ENCODE assay signal across 33 mouse cellular contexts in genomic region chr6:136358471-136358870, GRCm38 (mm10). TPM values are rescaled to one million over a fixed set of nuclear protein-coding genes. Genes with fewer than 3 reads are reported as not detected.
"Had no signal": no experiment of that assay in that cellular context is flagged by ENCODE, and none has a peak within 500 bp of the region (broad histone marks: within the 10 kb centered on the region; RNA-seq: fewer than 3 reads in every experiment).

No protein-coding gene starts in this region.

- H3K27me3 ChIP-seq: limb, embryonic 12.5 days; liver, embryonic 12.5 days; liver, embryonic 15.5 days; lung, embryonic 15.5 days; midbrain, embryonic 12.5 days; midbrain, embryonic 15.5 days; neural tube, embryonic 13.5 days; stomach, embryonic 15.5 days had no signal

- H3K27ac ChIP-seq: left cerebral cortex, adult 2 months; limb, embryonic 12.5 days; liver, embryonic 12.5 days; liver, embryonic 15.5 days; lung, embryonic 15.5 days; midbrain, embryonic 12.5 days; midbrain, embryonic 15.5 days; neural tube, embryonic 13.5 days; stomach, embryonic 15.5 days had no signal

- ATAC-seq: inflammation-experienced regulatory T-cells, adult 6 months; intestine, embryonic 16.5 days; liver, embryonic 12.5 days; midbrain, embryonic 15.5 days had no signal

- H3K36me3 ChIP-seq: limb, embryonic 12.5 days; liver, embryonic 12.5 days; liver, embryonic 15.5 days; lung, embryonic 15.5 days; midbrain, embryonic 12.5 days; midbrain, embryonic 15.5 days; neural tube, embryonic 13.5 days; stomach, embryonic 15.5 days had no signal

- H3K4me2 ChIP-seq: limb, embryonic 12.5 days; liver, embryonic 12.5 days; liver, embryonic 15.5 days; lung, embryonic 15.5 days; midbrain, embryonic 12.5 days; midbrain, embryonic 15.5 days; neural tube, embryonic 13.5 days; stomach, embryonic 15.5 days had no signal

- H3K4me3 ChIP-seq: left cerebral cortex, adult 2 months; limb, embryonic 12.5 days; liver, embryonic 12.5 days; liver, embryonic 15.5 days; lung, embryonic 15.5 days; midbrain, embryonic 12.5 days; midbrain, embryonic 15.5 days; myocyte; neural tube, embryonic 13.5 days; stomach, embryonic 15.5 days had no signal

- H3K9me3 ChIP-seq: limb, embryonic 12.5 days; liver, embryonic 12.5 days; liver, embryonic 15.5 days; lung, embryonic 15.5 days; midbrain, embryonic 12.5 days; midbrain, embryonic 15.5 days; neural tube, embryonic 13.5 days; stomach, embryonic 15.5 days had no signal

- H3K9ac ChIP-seq: limb, embryonic 12.5 days; liver, embryonic 12.5 days; liver, embryonic 15.5 days; lung, embryonic 15.5 days; midbrain, embryonic 12.5 days; midbrain, embryonic 15.5 days; neural tube, embryonic 13.5 days; stomach, embryonic 15.5 days had no signal

- H3K4me1 ChIP-seq: liver, embryonic 12.5 days; liver, embryonic 15.5 days; lung, embryonic 15.5 days; midbrain, embryonic 12.5 days; stomach, embryonic 15.5 days had no signal

- DNase-seq: kidney, adult 18-20 months; kidney, adult 9 months; kidney, postnatal 14 days; kidney, postnatal 4 days; liver; lung, adult 18-20 months; lung, postnatal 14 days; lung, postnatal 4 days; retina, postnatal 1 day; right cerebral cortex, postnatal 25 days; spleen, adult 18-20 months; thymus, postnatal 25 days had no signal

RNA-seq across cellular contexts. Expression of gene Gm8994, which starts 31.1 kb away (rescaled TPM):
- total RNA-seq: layer of hippocampus, postnatal 36 days; left cerebral cortex, adult 2 months; left cerebral cortex, postnatal 10 days; left cerebral cortex, postnatal 36 days; megakaryocyte progenitor cell, adult 5-6 weeks; megakaryocyte-erythroid progenitor cell, adult 5-6 weeks; monocyte, adult 5-6 weeks; neutrophil, adult 5-6 weeks had no signal
- polyA plus RNA-seq: inflammation-experienced regulatory T-cells, adult 6 months; intestine, embryonic 16.5 days; kidney, embryonic 16.5 days; limb, embryonic 12.5 days; liver, embryonic 12.5 days; liver, embryonic 15.5 days; lung, embryonic 15.5 days; midbrain, embryonic 12.5 days; midbrain, embryonic 15.5 days; myocyte; neural tube, embryonic 13.5 days; thymus, postnatal 0 days had no signal

RNA-seq across cellular contexts. Expression of gene E330021D16Rik, which starts 56.9 kb away (rescaled TPM):
- total RNA-seq: layer of hippocampus, postnatal 36 days; left cerebral cortex, adult 2 months; left cerebral cortex, postnatal 10 days; left cerebral cortex, postnatal 36 days; megakaryocyte progenitor cell, adult 5-6 weeks; megakaryocyte-erythroid progenitor cell, adult 5-6 weeks; monocyte, adult 5-6 weeks; neutrophil, adult 5-6 weeks had no signal
- polyA plus RNA-seq: intestine, embryonic 16.5 days; limb, embryonic 12.5 days; liver, embryonic 12.5 days; midbrain, embryonic 12.5 days; midbrain, embryonic 15.5 days; myocyte; neural tube, embryonic 13.5 days; stomach, embryonic 15.5 days had no signal
